Mouse (Mus musculus) lung, adult 18-20 months (tissue): ENCODE data around the gene Ccr9.
"Not testable (repeated sequence)": the region's sequence is repeated elsewhere in the genome, so short reads cannot be mapped to it uniquely, and the experiment has no call there.

Experiments
- DNase-seq, 2 experiments: peaks; one replicate each; pipeline ENCODE4 v3.0.0; 2022; ENCODE audit warnings: mixed read lengths in 2 of 2

Gene Ccr9

GRCm38 (mm10) chr9:123717186-123718008, 39.2 kb downstream of the Ccr9 start, which contains the start of gene Lztfl1:
Gene Lztfl1 (minus strand): TSS chr9:123717697.
- DNase-seq, result peak; percentile 97 to 98

GRCm38 (mm10) chr9:123722737-123723493, 44.7 kb downstream of the Ccr9 start:
- DNase-seq, result no peak

DNA sequence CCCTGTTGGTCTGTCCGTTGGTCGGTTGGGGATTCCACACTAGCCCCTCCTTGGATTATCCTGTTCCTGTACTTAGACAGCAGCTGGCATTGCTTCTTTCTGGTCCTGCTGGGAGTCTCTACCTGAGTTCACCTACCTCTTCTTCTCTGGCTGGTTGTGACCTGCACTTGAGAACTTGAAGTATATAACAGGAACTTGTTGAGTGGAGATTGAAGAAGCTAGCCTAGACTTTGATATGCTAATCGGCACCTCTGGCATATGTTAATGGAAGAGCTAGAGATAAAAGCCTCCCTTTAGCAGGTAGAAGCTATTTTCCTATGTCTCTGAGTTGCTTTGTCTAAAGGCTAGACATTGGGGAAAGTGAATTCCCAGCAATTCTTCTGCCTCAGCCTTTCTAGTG, 53.0 kb downstream of the Ccr9 start:
- no peak for DNase-seq

DNA sequence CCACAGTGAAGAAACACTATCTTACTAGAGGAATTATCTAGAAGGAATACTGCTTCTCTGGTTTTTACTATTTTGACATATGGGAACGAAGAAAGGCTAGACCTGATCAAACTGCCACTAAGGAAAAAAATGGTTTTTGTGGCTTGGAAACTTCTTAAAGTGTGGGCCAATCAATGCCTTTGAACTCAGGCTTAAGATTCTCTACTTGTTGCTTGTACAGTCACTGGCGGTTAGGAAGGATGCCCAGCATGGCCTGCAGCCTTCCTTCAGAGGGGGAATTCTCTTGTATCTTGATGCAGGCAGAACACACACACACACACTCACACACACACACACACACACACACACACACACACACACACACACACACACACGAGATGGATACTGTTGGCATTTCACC, 55.9 kb downstream of the Ccr9 start:
- no peak for DNase-seq

- DNase-seq, result no peak
Observed at GRCm38 (mm10) chr9:123740799-123741198, 62.6 kb downstream of the Ccr9 start.

DNA sequence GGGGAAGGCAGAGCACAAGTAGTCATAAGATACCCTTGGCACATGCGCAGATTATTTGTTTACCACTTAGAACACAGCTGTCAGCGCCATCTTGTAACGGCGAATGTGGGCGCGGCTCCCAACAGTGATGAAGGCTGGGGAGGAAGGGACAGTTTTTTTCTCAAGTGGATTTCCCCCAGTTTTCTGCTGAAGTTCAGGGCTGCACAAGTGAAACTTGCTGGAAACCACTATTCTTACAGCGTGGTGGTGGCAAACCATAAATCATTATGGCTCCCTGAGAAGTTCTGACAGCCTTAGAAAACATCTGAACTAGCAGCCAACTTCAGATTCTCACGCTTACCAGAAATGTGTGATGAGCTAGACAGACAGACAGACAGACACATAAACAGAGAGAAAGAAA, 71.4 kb downstream of the Ccr9 start:
- not testable (repeated sequence) for DNase-seq

GRCm38 (mm10) chr9:123754333-123754732, 76.1 kb downstream of the Ccr9 start:
- DNase-seq, result peak; percentile 19 to 31

DNA sequence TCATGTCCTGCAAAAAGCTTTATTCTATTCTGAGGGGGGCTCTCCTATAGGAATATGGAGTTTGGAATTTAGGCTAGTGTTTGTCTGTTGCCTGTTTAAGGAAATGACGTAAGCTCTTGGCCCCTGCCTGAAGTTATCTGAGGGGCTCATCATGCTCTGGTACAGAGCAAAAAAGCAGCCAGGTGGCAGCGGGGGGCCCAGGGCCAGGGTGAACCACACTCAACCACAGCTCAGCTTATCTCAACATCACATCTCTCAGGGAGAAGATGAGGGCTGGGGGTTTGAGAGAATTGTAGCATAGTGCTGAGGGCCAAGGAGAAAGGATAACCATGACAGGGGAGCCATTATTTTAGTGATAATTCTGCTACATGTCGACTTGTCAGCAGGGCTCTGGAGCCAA, 78.5 kb downstream of the Ccr9 start:
- no peak for DNase-seq

- DNase-seq, result no peak
Observed at GRCm38 (mm10) chr9:123757326-123757725, 79.1 kb downstream of the Ccr9 start.

- DNase-seq, result no peak
Observed at GRCm38 (mm10) chr9:123758156-123758555, 79.9 kb downstream of the Ccr9 start.

DNA sequence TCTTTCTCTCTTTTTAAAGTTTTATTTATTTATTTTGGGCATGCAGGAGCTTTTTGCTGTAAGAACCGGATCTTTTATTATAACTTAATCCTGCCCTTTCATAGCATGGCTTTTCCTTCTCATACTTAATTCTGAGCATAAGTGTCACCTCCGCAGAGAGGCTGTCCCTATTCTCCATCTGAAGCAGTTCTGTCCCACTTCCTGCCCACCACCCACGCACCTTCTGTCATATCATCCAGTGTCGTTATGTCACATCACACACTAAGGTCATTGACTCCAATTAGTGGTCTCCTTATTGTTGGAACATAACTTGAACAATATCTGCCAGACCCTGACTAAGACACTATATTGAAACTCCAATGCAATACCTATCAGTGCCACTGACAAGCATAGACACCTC, 80.4 kb downstream of the Ccr9 start:
- no peak for DNase-seq

DNA sequence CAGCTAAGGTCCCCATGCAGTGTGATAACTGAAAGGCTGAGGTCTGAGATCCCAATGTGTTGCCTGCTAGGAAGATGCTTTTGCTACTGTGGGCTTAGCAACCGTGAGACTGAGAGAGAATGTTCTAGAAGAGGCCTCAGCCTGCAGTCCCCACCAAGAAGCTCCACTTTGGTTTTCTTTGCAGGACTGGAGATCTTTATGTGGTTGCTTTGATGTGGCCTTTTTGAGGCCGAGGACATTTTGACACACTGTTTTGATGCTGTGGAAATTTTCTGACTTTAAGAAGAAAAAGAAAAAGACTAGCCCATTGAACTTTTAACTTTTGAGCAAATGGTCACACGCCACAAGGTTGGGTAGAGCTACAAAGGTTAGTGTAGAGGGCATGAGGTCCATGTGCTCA, 82.6 kb downstream of the Ccr9 start:
- no peak for DNase-seq

- DNase-seq, result no peak
Observed at GRCm38 (mm10) chr9:123762886-123763285, 84.6 kb downstream of the Ccr9 start.

- no peak for DNase-seq
Observed at GRCm38 (mm10) chr9:123763771-123764170, 85.5 kb downstream of the Ccr9 start.

- no peak for DNase-seq
Observed at GRCm38 (mm10) chr9:123766996-123767395, 88.8 kb downstream of the Ccr9 start.

GRCm38 (mm10) chr9:123768443-123768842, 90.2 kb downstream of the Ccr9 start:
- DNase-seq, result no peak

GRCm38 (mm10) chr9:123769532-123769931, 91.3 kb downstream of the Ccr9 start:
- DNase-seq, result no peak

- DNase-seq, result not testable (repeated sequence)
Observed at GRCm38 (mm10) chr9:123773299-123773698, 95.1 kb downstream of the Ccr9 start.

GRCm38 (mm10) chr9:123788855-123789529, 110.8 kb downstream of the Ccr9 start:
- DNase-seq, result no peak

- DNase-seq, result peak; percentile 22
Observed at GRCm38 (mm10) chr9:123796174-123796573, 117.9 kb downstream of the Ccr9 start.

DNA sequence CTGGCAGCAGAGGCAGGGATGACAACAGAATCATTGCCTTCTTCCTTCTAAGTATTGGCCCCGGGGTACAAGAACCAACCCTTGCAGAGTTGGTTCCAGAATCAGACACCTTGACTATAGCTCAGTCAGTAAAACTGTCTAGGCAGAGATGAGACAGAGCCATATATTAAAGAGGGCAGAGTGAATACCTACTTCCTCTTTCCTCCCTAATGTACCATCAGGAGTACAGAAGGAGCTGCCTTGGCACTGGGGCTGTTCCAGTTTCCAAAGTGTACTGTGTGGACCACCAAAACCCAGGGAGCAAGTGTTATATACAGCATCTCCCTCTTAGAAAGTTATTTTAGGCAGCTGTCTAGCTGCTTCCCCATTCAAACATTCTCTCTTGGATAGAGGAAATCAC, 123.3 kb downstream of the Ccr9 start:
- DNase-seq, result no peak

- no peak for DNase-seq
Observed at GRCm38 (mm10) chr9:123802421-123802820, 124.2 kb downstream of the Ccr9 start.

GRCm38 (mm10) chr9:123802896-123803295, 124.7 kb downstream of the Ccr9 start:
- DNase-seq, result no peak
